Comparison of ENCODE assay signal across 8 mouse cellular contexts in genomic region chrX:137019310-137019709, GRCm38 (mm10). TPM values are rescaled to one million over a fixed set of nuclear protein-coding genes. Genes with fewer than 3 reads are reported as not detected.
DNase-seq lines count a peak whose midpoint lies in the region; ATAC-seq and TF ChIP-seq lines count a peak whose summit lies in the region.

No protein-coding gene starts in this region.

- no peaks in the 10 kb centered on the region for H3K36me3 ChIP-seq in forebrain, embryonic 16.5 days (ENCODE audit: control insufficient read depth, insufficient read depth)
- H3K36me3 ChIP-seq in liver, embryonic 14.5 days (replicated peaks; ENCODE audit: control insufficient read depth, insufficient read depth, low read depth) = no peaks in the 10 kb centered on the region

- DNase-seq in urinary bladder, postnatal 25 days (ENCODE audit: low spot score) = peak; percentile 41
- no peak for DNase-seq in urinary bladder, adult 2 months (ENCODE audit: low spot score)
- peak; percentile 69 for DNase-seq in kidney, adult 9 months
- peak; percentile 23 to 33 (median 29) for DNase-seq in liver, embryonic 14.5 days (ENCODE audit: low read depth in 3 of 3, low spot score in 3 of 3)
- peak; percentile 77 for DNase-seq in thymus, postnatal 4 days

- H3K27ac ChIP-seq in forebrain, embryonic 16.5 days (ENCODE audit: low read length) = no peak overlapping the region
- no peak overlapping the region for H3K27ac ChIP-seq in liver, embryonic 14.5 days

- WGBS in forebrain, embryonic 16.5 days = 33% methylated on average over 1 of the region's 1 CpGs
- WGBS in liver, embryonic 14.5 days (ENCODE audit: insufficient replicate concordance) = 5% methylated on average over 1 of the region's 1 CpGs

- H3K9ac ChIP-seq in forebrain, embryonic 16.5 days (replicated peaks; ENCODE audit: low read depth, low read length) = no peak overlapping the region
- H3K9ac ChIP-seq in liver, embryonic 14.5 days (replicated peaks) = no peak overlapping the region

- H3K4me1 ChIP-seq in forebrain, embryonic 16.5 days (replicated peaks; ENCODE audit: control insufficient read depth, insufficient read depth, low read length) = no peaks in the 10 kb centered on the region
- H3K4me1 ChIP-seq in liver, embryonic 14.5 days (replicated peaks; ENCODE audit: control insufficient read depth in 2 of 2, insufficient read depth in 2 of 2, low read length in 1 of 2) = no peaks in the 10 kb centered on the region

- H3K27me3 ChIP-seq in forebrain, embryonic 16.5 days (replicated peaks; ENCODE audit: control insufficient read depth, insufficient read depth, low read length) = no peaks in the 10 kb centered on the region
- H3K27me3 ChIP-seq in liver, embryonic 14.5 days (ENCODE audit: control insufficient read depth, insufficient read depth, low read length) = no peaks in the 10 kb centered on the region

- H3K4me2 ChIP-seq in forebrain, embryonic 16.5 days (ENCODE audit: low read length) = no peak overlapping the region
- no peak overlapping the region for H3K4me2 ChIP-seq in liver, embryonic 14.5 days (ENCODE audit: low read depth)

- no peak for TF ChIP-seq EP300 in liver, embryonic 14.5 days (IDR thresholded peaks at IDR 0.05; ENCODE audit: low read depth)

- ATAC-seq in cerebellum, adult (ENCODE audit: insufficient number of reproducible peaks, low FRiP score, low TSS enrichment) = peak; percentile 61; the same call in 1 of the 2 replicates
- ATAC-seq in forebrain, embryonic 16.5 days = peak; percentile 59
- peak; percentile 57; the same call in 1 of the 2 replicates for ATAC-seq in liver, embryonic 14.5 days (ENCODE audit: insufficient read depth)
- ATAC-seq in neutrophil, adult 5-6 weeks (ENCODE audit: extremely low read depth, insufficient number of reproducible peaks, low FRiP score, poor library complexity, severe bottlenecking) = peak; percentile 66; the same call in 1 of the 2 replicates

- TF ChIP-seq CTCF in liver, embryonic 14.5 days (IDR thresholded peaks at IDR 0.05; ENCODE audit: low read depth) = peak; percentile 68

- H3K9me3 ChIP-seq in forebrain, embryonic 16.5 days (ENCODE audit: control insufficient read depth, low read length) = no peaks in the 10 kb centered on the region
- H3K9me3 ChIP-seq in liver, embryonic 14.5 days (ENCODE audit: control insufficient read depth, low read length) = no peaks in the 10 kb centered on the region

- no peak overlapping the region for H3K4me3 ChIP-seq in forebrain, embryonic 16.5 days (replicated peaks; ENCODE audit: low read length)
- no peak overlapping the region for H3K4me3 ChIP-seq in liver, embryonic 14.5 days (ENCODE audit: insufficient read depth in 1 of 2, low read depth in 2 of 2, low read length in 2 of 2)

RNA-seq across cellular contexts. Expression of gene Slc25a53, which starts 18.8 kb away (rescaled TPM):
- 5.9 and 6.8 TPM in 2 replicates for polyA plus RNA-seq in urinary bladder, adult 2 months (2012; rRNA removed)
- polyA plus RNA-seq in forebrain, embryonic 16.5 days (2015; fragmentation: Nextera tagmentation; extraction: Ambion mirVana) = 16.2 and 17.2 TPM in 2 replicates
- 1.3 and 1.4 TPM in 2 replicates for polyA plus RNA-seq in liver, embryonic 14.5 days (2012; rRNA removed)
- 2.1 and 2.6 TPM in 2 replicates for polyA plus RNA-seq in liver, embryonic 14.5 days (2014; fragmentation: Nextera tagmentation; extraction: Ambion mirVana)
- 18.8 and 24.4 TPM in 2 replicates for total RNA-seq in neutrophil, adult 5-6 weeks (2017)

RNA-seq across cellular contexts. Expression of gene Zcchc18, which starts 26.4 kb away (rescaled TPM):
- polyA plus RNA-seq in urinary bladder, adult 2 months (2012; rRNA removed) = 1.3 and 1.5 TPM in 2 replicates
- polyA plus RNA-seq in forebrain, embryonic 16.5 days (2015; fragmentation: Nextera tagmentation; extraction: Ambion mirVana) = 315 and 386 TPM in 2 replicates
- polyA plus RNA-seq in liver, embryonic 14.5 days (2012; rRNA removed) = 0.04 and 0.13 TPM in 2 replicates
- polyA plus RNA-seq in liver, embryonic 14.5 days (2014; fragmentation: Nextera tagmentation; extraction: Ambion mirVana) = 0.13 and 0.14 TPM in 2 replicates
- total RNA-seq in neutrophil, adult 5-6 weeks (2017) = 6.9 and 8.6 TPM in 2 replicates

RNA-seq across cellular contexts. Expression of gene Fam199x, which starts 30.1 kb away (rescaled TPM):
- polyA plus RNA-seq in urinary bladder, adult 2 months (2012; rRNA removed) = 2.7 and 3.2 TPM in 2 replicates
- 7.1 and 7.3 TPM in 2 replicates for polyA plus RNA-seq in forebrain, embryonic 16.5 days (2015; fragmentation: Nextera tagmentation; extraction: Ambion mirVana)
- polyA plus RNA-seq in liver, embryonic 14.5 days (2012; rRNA removed) = 0.28 and 0.46 TPM in 2 replicates
- polyA plus RNA-seq in liver, embryonic 14.5 days (2014; fragmentation: Nextera tagmentation; extraction: Ambion mirVana) = 0.76 and 0.99 TPM in 2 replicates
- total RNA-seq in neutrophil, adult 5-6 weeks (2017) = 12.6 and 13.1 TPM in 2 replicates

RNA-seq across cellular contexts. Expression of gene Tmsb15b1, which starts 42.6 kb away (rescaled TPM):
- 7.1 and 8.3 TPM in 2 replicates for polyA plus RNA-seq in urinary bladder, adult 2 months (2012; rRNA removed)
- 55.3 and 64.4 TPM in 2 replicates for polyA plus RNA-seq in forebrain, embryonic 16.5 days (2015; fragmentation: Nextera tagmentation; extraction: Ambion mirVana)
- polyA plus RNA-seq in liver, embryonic 14.5 days (2012; rRNA removed) = 0.56 and 1.7 TPM in 2 replicates
- polyA plus RNA-seq in liver, embryonic 14.5 days (2014; fragmentation: Nextera tagmentation; extraction: Ambion mirVana) = 2.8 and 5.2 TPM in 2 replicates
- 5.3 and 7.0 TPM in 2 replicates for total RNA-seq in neutrophil, adult 5-6 weeks (2017)

RNA-seq across cellular contexts. Expression of gene Tmsb15l, which starts 42.6 kb away (rescaled TPM):
- polyA plus RNA-seq in urinary bladder, adult 2 months (2012; rRNA removed) = 6.9 and 7.0 TPM in 2 replicates
- polyA plus RNA-seq in forebrain, embryonic 16.5 days (2015; fragmentation: Nextera tagmentation; extraction: Ambion mirVana) = 7.6 and 11.0 TPM in 2 replicates
- 0.61 and 0.67 TPM in 2 replicates for polyA plus RNA-seq in liver, embryonic 14.5 days (2012; rRNA removed)
- polyA plus RNA-seq in liver, embryonic 14.5 days (2014; fragmentation: Nextera tagmentation; extraction: Ambion mirVana) = 0.46 and 0.67 TPM in 2 replicates
- total RNA-seq in neutrophil, adult 5-6 weeks (2017) = 3.7 and 6.6 TPM in 2 replicates

Comparison
In these comparisons a context has a peak if more than half of its experiments do, and no peak if none do; other contexts are left out.
1. RNA of gene Zcchc18, which starts 26.4 kb away (polyA plus RNA-seq): 315 to 386 TPM in forebrain, embryonic 16.5 days; 1.3 to 1.5 TPM in urinary bladder, adult 2 months and 0.04 to 0.14 TPM in liver, embryonic 14.5 days; every median in the first group is over 100 times any median in the second.
2. Peak in every context shown above with its lines, with median percentiles within 50 percentile points of each other: ATAC-seq.